Mouse (Mus musculus) gastrocnemius, postnatal 25 days (tissue): ENCODE data around the gene Ube2d3. TPM values are rescaled to one million over a fixed set of nuclear protein-coding genes. Genes with fewer than 3 reads are reported as not detected.
"Not testable (repeated sequence)": the region's sequence is repeated elsewhere in the genome, so short reads cannot be mapped to it uniquely, and the experiment has no call there.

Source experiments
- DNase-seq: peaks from one replicate; pipeline ENCODE4 v3.0.0; 2022
- total RNA-seq, 2 experiments: library from RNA; stranded (reverse); gene quantifications; 1 replicate in 1 of 2; 2 replicates in 1 of 2; pipeline ENCODE4 v1.2.3; 2021

Gene Ube2d3
- total RNA-seq, 2 experiments from 2014 or later = 281 to 301 TPM

- DNase-seq = no peak
These were observed 890 bp upstream of the Ube2d3 start for GRCm38 (mm10) chr3:135436901-135437616.

- peak; percentile 95 for DNase-seq
These were observed 573 bp downstream of the Ube2d3 start for GRCm38 (mm10) chr3:135438531-135438912.

GRCm38 (mm10) chr3:135438913-135439531 lies 1.1 kb downstream of the Ube2d3 start:
- DNase-seq = peak; percentile 91

- no peak for DNase-seq
These were observed 1.7 kb downstream of the Ube2d3 start for GRCm38 (mm10) chr3:135439651-135440050.

GRCm38 (mm10) chr3:135440221-135440620 lies 2.3 kb downstream of the Ube2d3 start:
- no peak for DNase-seq

- no peak for DNase-seq
These were observed 2.7 kb downstream of the Ube2d3 start for GRCm38 (mm10) chr3:135440621-135441020.

- DNase-seq = no peak
These were observed 7.0 kb downstream of the Ube2d3 start for GRCm38 (mm10) chr3:135444930-135445329.

- no peak for DNase-seq
These were observed 21.0 kb downstream of the Ube2d3 start for GRCm38 (mm10) chr3:135458981-135459380.

GRCm38 (mm10) chr3:135468402-135468801 lies 30.5 kb downstream of the Ube2d3 start:
- DNase-seq = no peak

GRCm38 (mm10) chr3:135469146-135469545 lies 31.2 kb downstream of the Ube2d3 start:
- DNase-seq = no peak

- no peak for DNase-seq
These were observed 32.0 kb downstream of the Ube2d3 start for GRCm38 (mm10) chr3:135469974-135470373.

- no peak for DNase-seq
These were observed 32.9 kb downstream of the Ube2d3 start for GRCm38 (mm10) chr3:135470823-135471222.

- no peak for DNase-seq
These were observed 37.1 kb downstream of the Ube2d3 start for GRCm38 (mm10) chr3:135475025-135475424.

GRCm38 (mm10) chr3:135476286-135476685 lies 38.3 kb downstream of the Ube2d3 start:
- DNase-seq = no peak

GRCm38 (mm10) chr3:135476977-135477376 lies 39.0 kb downstream of the Ube2d3 start:
- DNase-seq = no peak

GRCm38 (mm10) chr3:135479090-135479489 lies 41.1 kb downstream of the Ube2d3 start:
- DNase-seq = not testable (repeated sequence)

- no peak for DNase-seq
These were observed 42.8 kb downstream of the Ube2d3 start for GRCm38 (mm10) chr3:135480767-135481166.

GRCm38 (mm10) chr3:135481608-135482007 lies 43.7 kb downstream of the Ube2d3 start:
- DNase-seq = no peak

- DNase-seq = not testable (repeated sequence)
These were observed 46.7 kb downstream of the Ube2d3 start for GRCm38 (mm10) chr3:135484650-135485049.

GRCm38 (mm10) chr3:135485128-135485899 lies 47.4 kb downstream of the Ube2d3 start, which contains the start of gene Manba:
Gene Manba (plus strand): TSS chr3:135485611.
- peak; percentile 81 for DNase-seq

- no peak for DNase-seq
These were observed 47.9 kb downstream of the Ube2d3 start for GRCm38 (mm10) chr3:135485900-135486241.

GRCm38 (mm10) chr3:135486351-135486750 lies 48.4 kb downstream of the Ube2d3 start:
- DNase-seq = no peak

- no peak for DNase-seq
These were observed 49.9 kb downstream of the Ube2d3 start for GRCm38 (mm10) chr3:135487803-135488202.
